Mouse (Mus musculus) stomach, embryonic 15.5 days (tissue): ENCODE data around the gene Gtf2e1. TPM values are rescaled to one million over a fixed set of nuclear protein-coding genes. Genes with fewer than 3 reads are reported as not detected.

Source experiments
- ATAC-seq: fragments of 200-750 bp; cut with Nextera tagmentation; 2 replicates; pipeline ENCODE4 v1.8.0; 2017; ENCODE audit warnings: low read depth, moderate number of reproducible peaks, moderate TSS enrichment; ENCODE audit not compliant: insufficient read depth, low FRiP score
- H3K27ac ChIP-seq: fragments of 300-500 bp; sonication (generic); 2 replicates; pipeline ENCODE4 v1.5.1; 2015; ENCODE audit warnings: mild to moderate bottlenecking, inconsistent platforms
- H3K27me3 ChIP-seq: fragments of 300-500 bp; sonication (generic); replicated peaks from 2 replicates; pipeline ENCODE4 v1.6.1; 2015; ENCODE audit warnings: inconsistent platforms
- H3K36me3 ChIP-seq: fragments of 300-500 bp; sonication (generic); 2 replicates; pipeline ENCODE4 v1.6.1; 2015; ENCODE audit warnings: inconsistent platforms
- H3K4me1 ChIP-seq: fragments of 300-500 bp; sonication (generic); 2 replicates; pipeline ENCODE4 v1.6.1; 2015; ENCODE audit warnings: inconsistent platforms
- H3K4me2 ChIP-seq: fragments of 300-500 bp; sonication (generic); 2 replicates; pipeline ENCODE4 v1.6.1; 2015; ENCODE audit warnings: mild to moderate bottlenecking, inconsistent platforms
- H3K4me3 ChIP-seq: fragments of 300-500 bp; sonication (generic); replicated peaks from 2 replicates; pipeline ENCODE4 v1.5.1; 2015; ENCODE audit warnings: inconsistent platforms
- H3K9ac ChIP-seq: fragments of 300-500 bp; sonication (generic); 2 replicates; pipeline ENCODE4 v1.6.1; 2015; ENCODE audit warnings: inconsistent platforms
- H3K9me3 ChIP-seq: fragments of 300-500 bp; sonication (generic); 2 replicates; pipeline ENCODE4 v1.6.1; 2016; ENCODE audit warnings: inconsistent platforms
- WGBS: fragments of 180-500 bp; shearing (Covaris S2); methylation state at CpG from one replicate; pipeline ENCODE4 v1.1.7; 2015; 5-methylcytosine and 5-hydroxymethylcytosine counted together
- polyA plus RNA-seq: library from polyadenylated mRNA; unstranded; fragments of >200 nt; fragmentation: Nextera tagmentation; extraction: Ambion mirVana; gene quantifications from 2 replicates; pipeline ENCODE4 v1.2.1, GENCODE M21; 2015

Gene Gtf2e1
- polyA plus RNA-seq, 1 experiment from 2014 or later, result 20.3 TPM

- Histone ChIP-seq H3K4me3 (no peak overlapping the region), H3K36me3 (no peaks in the 10 kb centered on the region), H3K9ac (no peak overlapping the region), H3K27me3 (no peaks in the 10 kb centered on the region), H3K4me2 (no peak overlapping the region), H3K27ac (no peak overlapping the region), H3K9me3 (no peaks in the 10 kb centered on the region), H3K4me1 (no peaks in the 10 kb centered on the region)
- ATAC-seq, result no peak
- 87% methylated on average over 12 of the region's 12 CpGs for WGBS
Observed at GRCm38 (mm10) chr16:37572117-37572754, 32.6 kb upstream of the Gtf2e1 start.

- Histone ChIP-seq H3K27ac (no peak overlapping the region), H3K27me3 (no peaks in the 10 kb centered on the region), H3K36me3 (no peaks in the 10 kb centered on the region), H3K4me1 (no peaks in the 10 kb centered on the region), H3K4me2 (no peak overlapping the region), H3K4me3 (no peak overlapping the region), H3K9me3 (no peaks in the 10 kb centered on the region), H3K9ac (no peak overlapping the region)
- 72% methylated on average over 3 of the region's 3 CpGs for WGBS
- no peak for ATAC-seq
Observed at GRCm38 (mm10) chr16:37571554-37571953, 32.0 kb upstream of the Gtf2e1 start.

- Histone ChIP-seq H3K27me3 (no peaks in the 10 kb centered on the region), H3K27ac (no peak overlapping the region), H3K9ac (no peak overlapping the region), H3K4me1 (no peaks in the 10 kb centered on the region), H3K9me3 (no peaks in the 10 kb centered on the region), H3K36me3 (no peaks in the 10 kb centered on the region), H3K4me3 (no peak overlapping the region), H3K4me2 (no peak overlapping the region)
- WGBS, result 83% methylated on average over 12 of the region's 12 CpGs
- no peak for ATAC-seq
Observed at GRCm38 (mm10) chr16:37567113-37568050, 27.8 kb upstream of the Gtf2e1 start.

- 69% methylated on average over 6 of the region's 6 CpGs for WGBS
- no peaks in the 10 kb centered on the region for H3K4me1 ChIP-seq
- no peak for ATAC-seq
- no peaks in the 10 kb centered on the region for H3K9me3 ChIP-seq
- no peak overlapping the region for H3K27ac ChIP-seq
- no peak overlapping the region for H3K9ac ChIP-seq
- H3K4me3 ChIP-seq, result no peak overlapping the region
- H3K36me3 ChIP-seq, result no peaks in the 10 kb centered on the region
- no peak overlapping the region for H3K4me2 ChIP-seq
- no peaks in the 10 kb centered on the region for H3K27me3 ChIP-seq
Observed at GRCm38 (mm10) chr16:37566107-37566506, 26.5 kb upstream of the Gtf2e1 start.

- no peak for ATAC-seq
- no peaks in the 10 kb centered on the region for H3K27me3 ChIP-seq
- no peaks in the 10 kb centered on the region for H3K36me3 ChIP-seq
- H3K9ac ChIP-seq, result no peak overlapping the region
- H3K4me3 ChIP-seq, result no peak overlapping the region
- no peak overlapping the region for H3K4me2 ChIP-seq
- no peaks in the 10 kb centered on the region for H3K4me1 ChIP-seq
- H3K9me3 ChIP-seq, result no peaks in the 10 kb centered on the region
- 54% methylated on average over 1 of the region's 1 CpGs for WGBS
- no peak overlapping the region for H3K27ac ChIP-seq
Observed at GRCm38 (mm10) chr16:37565117-37565516, 25.5 kb upstream of the Gtf2e1 start.

GRCm38 (mm10) chr16:37562961-37563360, 23.4 kb upstream of the Gtf2e1 start:
- WGBS, result 89% methylated on average over 5 of the region's 5 CpGs
- Histone ChIP-seq H3K27me3 (no peaks in the 10 kb centered on the region), H3K4me1 (no peaks in the 10 kb centered on the region), H3K4me3 (no peak overlapping the region), H3K27ac (no peak overlapping the region), H3K4me2 (no peak overlapping the region), H3K9me3 (no peaks in the 10 kb centered on the region), H3K9ac (no peak overlapping the region), H3K36me3 (no peaks in the 10 kb centered on the region)
- no peak for ATAC-seq

DNA sequence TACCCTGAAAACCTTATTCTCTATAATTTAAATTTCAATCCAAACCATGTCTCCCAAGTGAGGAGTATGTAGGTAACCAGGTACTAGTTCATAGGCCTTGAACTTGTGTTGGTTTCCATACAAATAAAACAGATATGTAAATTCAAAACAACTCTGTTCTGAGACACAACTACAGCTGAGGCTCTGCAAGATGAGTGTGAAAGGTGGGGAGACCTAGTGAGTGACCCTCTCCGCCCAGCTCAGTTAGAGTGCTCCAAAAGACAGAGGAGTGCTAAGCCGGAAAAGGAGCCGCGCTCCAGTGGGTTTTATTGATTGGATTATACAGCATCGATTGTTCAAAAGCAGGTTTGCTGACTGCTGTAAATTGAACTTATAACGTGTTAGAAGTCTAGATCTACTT, 22.8 kb upstream of the Gtf2e1 start:
- Histone ChIP-seq H3K4me3 (no peak overlapping the region), H3K4me2 (no peak overlapping the region), H3K27me3 (no peaks in the 10 kb centered on the region), H3K36me3 (0 out of 2 replicates have a peak, but pooled peaks cover 4% of the 10 kb centered on the region), H3K9me3 (no peaks in the 10 kb centered on the region), H3K9ac (no peak overlapping the region), H3K4me1 (no peaks in the 10 kb centered on the region), H3K27ac (no peak overlapping the region)
- WGBS, result 86% methylated on average over 6 of the region's 6 CpGs
- ATAC-seq, result no peak

GRCm38 (mm10) chr16:37552824-37553223, 13.2 kb upstream of the Gtf2e1 start:
- no peak overlapping the region for H3K9ac ChIP-seq
- ATAC-seq, result no peak
- 86% methylated on average over 3 of the region's 3 CpGs for WGBS
- H3K27me3 ChIP-seq, result no peaks in the 10 kb centered on the region
- H3K36me3 ChIP-seq, result 0 out of 2 replicates have a peak, but pooled peaks cover 4% of the 10 kb centered on the region
- H3K4me2 ChIP-seq, result no peak overlapping the region
- H3K4me3 ChIP-seq, result no peak overlapping the region
- no peaks in the 10 kb centered on the region for H3K4me1 ChIP-seq
- no peaks in the 10 kb centered on the region for H3K9me3 ChIP-seq
- no peak overlapping the region for H3K27ac ChIP-seq

- Histone ChIP-seq H3K4me3 (no peak overlapping the region), H3K36me3 (no peaks in the 10 kb centered on the region), H3K4me2 (no peak overlapping the region), H3K9ac (no peak overlapping the region), H3K27me3 (no peaks in the 10 kb centered on the region), H3K9me3 (no peaks in the 10 kb centered on the region), H3K4me1 (no peaks in the 10 kb centered on the region), H3K27ac (no peak overlapping the region)
- 85% methylated on average over 2 of the region's 2 CpGs for WGBS
- ATAC-seq, result no peak
Observed at GRCm38 (mm10) chr16:37550981-37551380, 11.4 kb upstream of the Gtf2e1 start.

DNA sequence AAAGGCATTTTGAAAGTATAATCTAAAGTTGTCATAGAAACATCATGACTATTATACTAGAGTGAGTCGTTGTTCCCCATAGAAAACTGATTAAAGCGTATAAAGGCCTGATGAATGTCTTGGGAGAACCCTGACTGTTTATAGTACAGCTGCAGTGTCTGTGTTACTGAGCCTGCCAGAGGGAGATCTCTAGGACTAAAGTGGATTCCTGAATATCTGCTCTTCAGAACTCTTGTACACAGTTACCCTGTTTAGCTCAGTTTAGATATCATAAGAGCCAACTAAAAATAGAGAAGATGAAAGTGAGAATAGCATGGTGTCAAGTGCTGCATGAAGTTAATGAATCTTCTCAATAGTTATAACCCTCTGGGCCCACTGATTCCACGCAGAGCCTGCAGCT, 10.7 kb upstream of the Gtf2e1 start:
- H3K4me1 ChIP-seq, result no peaks in the 10 kb centered on the region
- H3K27ac ChIP-seq, result no peak overlapping the region
- H3K4me3 ChIP-seq, result no peak overlapping the region
- H3K9ac ChIP-seq, result no peak overlapping the region
- H3K36me3 ChIP-seq, result no peaks in the 10 kb centered on the region
- WGBS, result 61% methylated on average over 3 of the region's 3 CpGs
- no peak overlapping the region for H3K4me2 ChIP-seq
- no peaks in the 10 kb centered on the region for H3K27me3 ChIP-seq
- no peaks in the 10 kb centered on the region for H3K9me3 ChIP-seq
- no peak for ATAC-seq

- Histone ChIP-seq H3K4me3 (no peak overlapping the region), H3K4me1 (no peaks in the 10 kb centered on the region), H3K9ac (no peak overlapping the region), H3K27ac (no peak overlapping the region), H3K4me2 (no peak overlapping the region), H3K9me3 (no peaks in the 10 kb centered on the region), H3K36me3 (no peaks in the 10 kb centered on the region), H3K27me3 (no peaks in the 10 kb centered on the region)
- ATAC-seq, result no peak
- 75% methylated on average over 5 of the region's 5 CpGs for WGBS
Observed at GRCm38 (mm10) chr16:37546312-37546711, 6.7 kb upstream of the Gtf2e1 start.

DNA sequence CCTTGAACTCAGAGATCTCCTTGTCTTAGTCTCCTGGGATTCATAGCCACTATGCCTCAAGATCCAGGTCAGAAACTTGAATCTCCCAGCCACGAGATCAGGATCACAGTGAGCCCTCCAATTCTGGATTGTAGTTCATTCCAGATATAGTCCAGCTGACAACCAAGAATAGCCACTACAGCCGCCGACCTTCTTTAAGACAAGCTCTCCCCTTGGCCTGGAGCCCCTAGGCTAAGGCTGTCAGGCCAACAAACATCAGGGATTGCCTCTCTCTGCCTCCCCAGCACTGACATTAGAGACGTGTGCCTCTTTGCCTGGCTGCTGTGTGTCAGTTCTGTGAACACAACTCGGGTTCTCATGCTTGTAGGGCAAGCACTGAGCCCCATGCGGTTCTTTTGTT, 1.2 kb upstream of the Gtf2e1 start:
- Histone ChIP-seq H3K9ac (no peak overlapping the region), H3K27ac (no peak overlapping the region), H3K4me1 (peaks cover 14% of the 10 kb centered on the region), H3K9me3 (no peaks in the 10 kb centered on the region), H3K36me3 (no peaks in the 10 kb centered on the region), H3K27me3 (no peaks in the 10 kb centered on the region), H3K4me2 (peak overlapping the region; percentile 63), H3K4me3 (peak overlapping the region; percentile 83)
- no peak for ATAC-seq
- 86% methylated on average over 6 of the region's 6 CpGs for WGBS
